Mouse (Mus musculus): ENCODE data around the gene Prmt7.

Gene Prmt7

DNA sequence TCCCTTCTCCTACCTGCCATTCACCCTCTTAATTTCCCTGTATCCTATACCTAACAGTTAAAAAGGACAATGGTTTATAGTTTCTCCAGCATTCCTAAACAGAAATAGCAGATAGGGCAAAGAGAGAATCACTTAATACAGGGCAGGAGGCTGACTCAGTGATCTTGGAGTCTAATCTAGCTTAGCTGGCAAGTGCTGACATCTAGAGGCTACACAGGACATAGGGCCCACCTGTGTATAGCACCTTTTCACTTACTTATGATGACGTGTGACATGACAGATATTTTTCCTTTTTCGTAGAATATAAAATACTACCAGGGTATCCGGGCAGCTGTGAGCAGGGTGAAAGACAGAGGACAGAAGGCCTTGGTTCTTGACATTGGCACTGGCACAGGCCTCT lies 8.9 kb downstream of the Prmt7 start:
- no peak for DNase-seq (ENCODE audit: low read depth, low spot score)

DNA sequence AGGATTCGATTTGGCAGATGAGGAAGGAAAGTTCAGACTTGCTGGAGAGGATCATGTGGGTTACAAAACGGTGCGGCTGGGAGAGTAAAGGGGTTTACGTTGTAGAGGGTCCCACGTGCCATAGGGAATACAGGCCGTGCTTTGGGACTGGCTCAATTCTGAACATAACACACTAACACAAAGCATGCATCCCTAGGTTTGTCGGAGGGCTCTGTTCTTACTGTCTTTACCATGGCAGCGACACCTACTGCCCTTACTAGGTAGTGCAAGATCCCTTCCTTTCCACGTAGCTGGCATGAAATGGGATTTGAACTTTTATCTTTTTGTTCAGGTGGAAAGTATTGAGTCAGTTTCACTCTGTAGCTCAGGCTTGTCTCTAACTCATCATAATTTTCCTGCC lies 15.9 kb downstream of the Prmt7 start:
- DNase-seq (ENCODE audit: low read depth, low spot score), result peak; percentile 48

DNA sequence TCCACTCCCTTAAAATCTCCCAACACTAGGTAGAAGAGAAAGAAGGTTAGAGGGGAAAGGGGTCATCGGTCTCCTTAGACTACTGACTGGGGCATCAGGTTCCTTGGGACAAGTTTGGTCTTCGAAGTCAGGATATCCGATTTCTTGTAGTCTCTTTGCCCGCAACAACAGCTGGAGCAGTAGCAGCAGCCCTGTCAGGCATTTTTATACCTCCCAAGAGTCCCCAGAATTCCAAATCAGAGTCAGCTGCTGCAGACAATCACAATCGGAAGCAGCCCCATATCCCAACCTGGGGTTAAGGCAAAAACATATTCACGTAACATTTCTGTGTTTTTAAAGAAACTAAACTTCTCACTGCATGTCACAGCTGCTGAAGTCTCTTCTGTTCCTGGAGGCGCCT lies 20.8 kb downstream of the Prmt7 start:
- DNase-seq (ENCODE audit: low read depth, low spot score), result no peak

DNA sequence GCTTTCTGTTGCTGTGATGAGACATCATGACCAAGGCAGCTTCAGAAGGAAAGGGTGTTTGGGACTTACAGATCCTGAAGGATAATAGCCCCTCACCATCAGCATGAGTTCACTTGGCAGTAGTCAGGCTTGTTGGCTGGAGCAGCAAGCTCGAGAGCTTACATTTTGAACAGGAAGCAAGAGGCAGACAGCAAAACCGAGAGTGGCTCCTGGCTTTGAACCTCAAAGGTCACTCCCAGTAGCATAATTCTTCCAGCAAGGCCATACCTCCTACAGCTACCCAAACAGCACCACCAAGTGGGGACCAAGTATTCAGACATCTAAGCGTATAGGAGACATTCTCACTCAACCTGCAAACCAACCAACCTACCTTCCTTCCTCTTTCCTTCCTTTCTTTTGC lies 22.0 kb downstream of the Prmt7 start:
- no peak for DNase-seq (ENCODE audit: low read depth, low spot score)

DNA sequence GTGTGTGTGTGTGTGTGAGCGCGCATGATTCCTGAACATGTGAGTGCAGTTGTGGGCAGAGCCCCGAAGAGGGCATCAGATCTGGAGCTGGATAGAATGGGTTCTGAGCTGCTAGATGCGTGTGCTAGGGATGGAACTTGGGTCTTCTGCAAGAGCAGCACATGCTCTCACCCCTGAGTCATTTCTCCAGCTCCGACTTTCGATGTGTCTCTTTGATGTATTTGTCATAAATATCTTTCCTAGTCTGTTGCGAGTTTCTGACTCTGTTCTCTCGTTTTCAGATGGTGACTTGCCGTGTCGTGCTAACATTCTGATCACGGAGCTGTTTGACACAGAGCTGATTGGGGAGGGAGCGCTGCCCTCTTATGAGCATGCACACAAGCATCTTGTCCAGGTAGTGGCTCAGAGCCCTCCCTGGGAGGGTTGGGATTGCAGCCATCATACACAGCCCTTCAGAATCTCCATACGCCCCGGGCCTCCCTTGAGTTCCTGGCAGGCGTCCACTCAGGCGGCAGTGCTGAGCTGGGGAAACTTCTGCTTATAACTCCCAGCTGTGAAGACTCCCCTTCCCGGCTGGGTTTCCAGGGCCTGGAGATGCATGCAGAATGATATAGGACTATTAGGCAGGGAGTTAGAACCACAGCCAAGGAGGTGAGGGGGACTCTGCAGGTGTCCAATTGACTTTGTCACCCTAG lies 24.0 kb downstream of the Prmt7 start:
- DNase-seq (ENCODE audit: low read depth, low spot score), result no peak

DNA sequence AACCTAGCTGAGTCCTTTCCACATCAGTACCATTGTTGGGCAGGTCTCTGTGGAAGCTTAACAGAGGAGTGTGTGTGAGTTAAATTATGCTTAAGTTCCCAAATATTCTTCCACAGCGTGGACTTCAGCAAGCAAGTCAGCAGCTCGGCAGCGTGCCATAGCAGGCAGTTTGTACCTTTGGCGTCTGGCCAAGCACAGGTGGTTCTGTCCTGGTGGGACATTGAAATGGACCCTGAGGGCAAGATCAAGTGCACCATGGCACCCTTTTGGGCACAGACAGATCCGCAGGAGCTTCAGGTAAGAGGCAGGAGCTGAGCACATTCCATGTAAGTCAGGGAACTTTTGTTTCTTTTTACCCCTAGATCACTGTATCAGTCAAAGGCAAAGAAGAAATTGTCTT lies 26.4 kb downstream of the Prmt7 start:
- DNase-seq (ENCODE audit: low read depth, low spot score), result no peak

DNA sequence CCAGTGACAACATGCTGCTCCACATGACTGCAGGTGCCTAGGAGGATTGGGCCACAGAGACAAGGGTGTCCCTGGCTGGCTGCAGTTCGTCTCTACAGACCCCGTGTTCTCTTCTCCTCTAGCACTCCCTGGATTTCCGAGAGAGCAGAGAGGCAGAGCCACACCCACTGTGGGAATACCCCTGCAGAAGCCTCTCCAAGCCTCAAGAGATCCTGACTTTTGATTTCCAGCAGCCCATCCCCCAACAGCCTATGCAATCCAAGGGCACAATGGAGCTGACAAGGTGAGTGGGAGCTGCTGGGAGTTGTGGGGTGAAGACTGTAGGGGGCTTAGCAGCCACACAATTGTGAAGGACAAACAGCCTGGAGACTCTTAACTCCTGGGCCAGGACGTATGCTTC lies 39.5 kb downstream of the Prmt7 start:
- no peak for DNase-seq (ENCODE audit: low read depth, low spot score)

DNA sequence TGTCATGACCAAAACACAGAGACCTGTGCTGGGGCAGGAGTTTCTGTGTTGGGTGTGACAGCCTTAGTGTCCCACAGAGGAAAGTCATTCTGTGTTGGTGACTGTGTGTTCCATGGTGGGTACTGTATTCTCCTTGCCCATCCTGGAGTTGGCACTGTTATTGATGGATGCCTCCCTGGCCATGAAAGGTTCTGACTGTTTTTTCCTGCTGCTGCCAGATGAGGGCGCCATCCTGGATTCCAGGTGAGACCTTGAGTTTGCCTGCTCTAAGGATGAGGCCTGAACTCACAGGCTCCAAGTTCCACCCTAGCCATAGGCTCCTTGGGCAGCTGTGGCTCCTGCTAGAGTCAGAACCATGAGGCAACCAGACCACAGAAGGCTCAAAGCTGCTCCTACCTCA lies 47.4 kb downstream of the Prmt7 start:
- DNase-seq (ENCODE audit: low read depth, low spot score), result peak; percentile 9

DNA sequence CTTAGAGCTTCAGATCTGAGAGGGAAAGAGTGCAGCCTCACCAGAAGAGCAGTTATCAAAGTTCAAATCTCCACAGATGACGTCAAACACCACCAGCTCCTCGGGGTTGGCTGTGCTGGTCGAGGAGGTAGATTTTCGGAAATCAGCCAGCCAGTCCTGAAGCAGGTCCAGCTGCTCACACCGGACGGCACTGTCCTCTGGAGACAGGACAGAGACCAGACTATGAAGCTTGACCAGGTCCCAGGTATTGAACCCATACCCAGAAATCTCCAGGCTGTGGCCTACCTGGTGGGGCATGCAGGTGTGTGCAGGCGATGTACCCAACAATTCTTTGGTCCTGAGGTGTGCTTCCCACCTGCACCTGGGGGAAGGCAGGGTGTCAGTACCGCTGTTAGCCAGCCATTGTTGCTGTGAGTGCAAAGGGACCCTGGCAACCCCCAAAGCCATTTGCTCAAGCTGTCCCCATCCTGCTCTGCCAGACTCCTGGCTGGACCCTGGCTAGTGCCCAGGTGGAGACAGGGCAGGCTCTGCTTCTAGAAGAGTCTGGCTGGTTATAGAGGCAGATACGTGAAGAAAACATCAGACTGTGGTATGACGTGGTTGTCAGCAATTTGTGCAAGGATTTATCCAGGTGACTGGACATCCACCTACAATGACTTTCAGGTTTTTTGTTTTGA lies 49.0 kb downstream of the Prmt7 start:
- DNase-seq (ENCODE audit: low read depth, low spot score), result peak; percentile 18

DNA sequence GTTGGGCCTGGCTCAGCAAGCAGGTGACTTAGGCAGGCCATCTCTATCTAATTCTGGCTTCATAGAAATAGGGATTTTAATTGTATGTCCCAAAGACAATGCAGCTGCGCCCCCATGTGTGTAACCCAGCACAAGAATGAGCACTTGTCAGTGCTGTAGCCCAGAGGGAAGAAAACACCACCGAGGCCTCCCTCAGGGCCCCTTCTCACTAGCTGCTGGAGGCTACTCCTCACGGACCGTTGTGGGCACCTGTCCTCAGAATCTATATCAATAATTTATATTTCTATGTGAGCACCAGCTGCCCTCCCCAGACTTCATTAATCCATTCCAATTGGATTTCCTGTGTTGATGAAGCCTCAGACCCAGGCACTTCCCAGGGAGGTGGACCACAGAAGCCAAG lies 50.2 kb downstream of the Prmt7 start:
- no peak for DNase-seq (ENCODE audit: low read depth, low spot score)

DNA sequence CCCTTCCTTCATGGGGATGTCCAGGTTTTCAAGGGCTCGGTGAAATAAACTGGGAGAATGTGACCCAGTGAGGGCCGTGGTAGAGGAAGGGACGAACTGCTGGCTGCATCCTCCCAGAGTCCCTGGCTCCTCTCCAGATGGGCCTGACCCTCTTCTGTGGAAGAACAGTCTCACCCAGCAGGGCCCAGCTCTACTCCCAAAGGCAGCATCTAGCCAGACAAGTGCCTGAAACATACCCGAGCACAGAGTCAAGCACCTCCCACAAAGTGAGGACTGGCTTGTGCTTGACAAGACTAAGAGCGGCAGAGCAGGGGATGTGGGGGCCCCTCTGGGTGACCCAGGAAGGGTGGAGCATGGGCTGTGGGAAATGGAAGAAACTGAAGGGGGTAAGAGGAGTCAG lies 51.6 kb downstream of the Prmt7 start:
- DNase-seq (ENCODE audit: low read depth, low spot score), result no peak

DNA sequence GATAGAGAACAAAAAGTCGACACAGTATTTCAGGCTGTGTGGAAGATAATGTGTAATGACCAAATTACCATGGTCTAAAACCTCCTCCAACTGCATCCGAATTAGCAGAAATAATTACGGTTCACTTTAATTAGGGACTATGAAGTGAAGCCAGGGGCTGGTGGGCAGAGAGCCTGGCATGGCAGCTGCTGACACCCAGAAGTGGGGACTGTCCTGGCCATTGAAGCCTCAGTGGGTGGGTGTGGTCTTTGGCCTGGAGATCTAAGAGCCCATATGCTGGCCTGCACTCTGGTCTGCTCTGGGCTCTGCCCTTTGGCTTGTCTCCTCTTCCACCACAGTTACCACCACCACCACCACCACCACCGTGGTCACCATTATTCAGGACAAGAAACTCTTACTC lies 53.2 kb downstream of the Prmt7 start:
- DNase-seq (ENCODE audit: low read depth, low spot score), result no peak

DNA sequence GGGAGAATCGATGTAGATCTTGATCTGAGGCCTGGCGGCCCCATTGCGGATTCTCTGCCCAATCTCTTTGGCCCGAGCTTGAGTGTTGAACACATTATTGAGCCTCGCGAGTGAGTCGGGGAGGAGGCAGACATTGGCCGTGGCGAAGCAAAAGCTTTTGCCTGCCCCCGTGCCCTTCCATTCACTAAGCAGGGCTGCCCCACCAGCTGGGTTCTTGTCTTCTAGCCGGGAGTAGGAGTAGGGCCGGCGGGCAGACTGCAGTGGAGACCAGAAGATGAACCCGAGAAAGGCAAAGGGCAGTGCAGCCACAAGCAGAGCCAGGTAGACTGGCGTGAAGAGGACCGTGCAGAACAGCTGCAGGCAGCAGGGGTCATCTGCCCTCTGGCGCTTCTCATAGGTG lies 54.7 kb downstream of the Prmt7 start:
- no peak for DNase-seq (ENCODE audit: low read depth, low spot score)

DNA sequence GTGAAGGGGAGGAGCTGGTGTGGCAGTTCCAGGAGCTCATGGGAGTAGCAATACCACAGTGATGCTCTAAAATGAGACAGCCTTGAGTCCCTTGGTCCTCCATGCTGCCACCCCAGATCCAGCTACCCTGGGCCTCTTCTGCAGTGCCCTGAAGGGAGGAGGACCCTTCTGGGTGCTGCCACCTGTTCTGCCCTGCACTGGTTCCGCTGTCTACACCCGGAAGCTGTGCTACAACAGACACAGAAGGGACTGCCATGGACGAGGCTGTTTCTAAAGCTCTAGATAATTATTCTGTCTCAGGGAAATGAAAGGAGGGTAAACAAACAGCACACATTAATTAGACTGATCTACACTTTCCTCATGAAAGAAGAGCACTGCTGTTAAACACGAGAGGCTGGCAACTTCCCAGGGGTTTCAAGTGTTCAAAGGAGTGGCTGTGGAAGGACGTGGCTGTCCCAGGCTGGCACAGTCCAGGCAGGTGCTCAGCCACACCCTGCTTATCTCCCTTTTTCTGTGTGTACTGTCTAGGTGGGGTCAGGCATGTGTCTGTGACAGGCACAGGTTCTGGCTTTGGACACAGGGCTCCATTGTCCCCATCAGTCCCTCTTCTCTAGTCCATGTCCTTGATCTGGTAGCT lies 58.1 kb downstream of the Prmt7 start:
- DNase-seq (ENCODE audit: low read depth, low spot score), result no peak

DNA sequence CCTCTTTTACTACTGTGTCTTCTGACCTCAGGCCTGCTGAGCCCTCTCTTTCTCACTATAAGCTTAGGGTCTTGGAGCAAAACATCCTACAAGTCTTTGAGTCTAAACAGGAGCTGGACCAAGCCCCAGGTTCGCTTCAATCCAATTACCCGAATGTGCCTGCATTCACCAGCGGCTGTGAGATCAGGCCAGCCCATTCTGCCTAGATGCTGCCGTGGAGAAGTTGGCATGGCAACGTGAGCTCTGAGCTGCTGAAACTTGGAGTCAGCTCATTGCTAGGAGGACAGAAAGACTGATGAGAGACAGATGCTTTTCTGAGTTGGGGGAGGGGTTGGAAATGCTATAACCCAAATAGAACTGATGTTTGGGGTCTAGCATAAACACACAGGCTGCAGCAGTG lies 60.1 kb downstream of the Prmt7 start:
- DNase-seq (ENCODE audit: low read depth, low spot score), result no peak

DNA sequence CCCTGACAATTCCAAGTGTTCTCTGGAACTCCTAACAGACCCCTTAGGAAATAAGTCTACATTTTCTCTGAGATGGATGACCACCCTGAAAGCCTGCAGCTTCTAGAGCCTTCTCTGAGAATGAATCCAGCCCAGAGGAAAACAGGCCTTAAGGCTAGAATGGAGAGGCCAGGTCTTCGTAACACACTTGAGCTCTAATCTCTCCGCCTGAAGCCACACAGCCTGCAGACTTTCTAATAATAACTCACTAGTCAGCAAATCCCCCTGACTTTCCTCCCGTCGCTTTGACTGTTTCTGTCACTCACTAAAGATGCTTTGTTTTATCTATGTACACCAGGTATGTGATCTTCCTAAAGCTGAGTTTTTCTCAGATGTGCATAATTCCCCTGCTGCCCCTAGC lies 60.6 kb downstream of the Prmt7 start:
- no peak for DNase-seq (ENCODE audit: low read depth, low spot score)

DNA sequence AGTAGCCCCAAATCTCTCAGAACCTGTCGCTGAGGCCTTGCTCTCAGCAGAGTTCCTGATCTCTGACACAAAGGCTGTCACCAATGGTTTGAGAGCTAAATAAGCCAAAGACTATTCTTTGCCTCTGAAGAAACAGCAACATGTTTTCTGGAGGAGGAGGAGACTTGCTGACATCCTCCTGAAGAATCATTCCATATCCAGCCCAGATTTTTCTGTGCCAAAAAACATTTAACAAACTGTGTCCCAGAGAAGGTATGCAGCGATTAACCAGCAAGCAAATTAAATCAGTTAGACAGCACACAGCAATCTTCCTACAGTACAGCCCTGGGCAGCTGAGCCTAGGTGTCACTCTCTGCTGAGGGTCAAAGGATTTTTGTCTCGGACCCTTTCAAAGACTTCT lies 62.7 kb downstream of the Prmt7 start:
- no peak for DNase-seq (ENCODE audit: low read depth, low spot score)

DNA sequence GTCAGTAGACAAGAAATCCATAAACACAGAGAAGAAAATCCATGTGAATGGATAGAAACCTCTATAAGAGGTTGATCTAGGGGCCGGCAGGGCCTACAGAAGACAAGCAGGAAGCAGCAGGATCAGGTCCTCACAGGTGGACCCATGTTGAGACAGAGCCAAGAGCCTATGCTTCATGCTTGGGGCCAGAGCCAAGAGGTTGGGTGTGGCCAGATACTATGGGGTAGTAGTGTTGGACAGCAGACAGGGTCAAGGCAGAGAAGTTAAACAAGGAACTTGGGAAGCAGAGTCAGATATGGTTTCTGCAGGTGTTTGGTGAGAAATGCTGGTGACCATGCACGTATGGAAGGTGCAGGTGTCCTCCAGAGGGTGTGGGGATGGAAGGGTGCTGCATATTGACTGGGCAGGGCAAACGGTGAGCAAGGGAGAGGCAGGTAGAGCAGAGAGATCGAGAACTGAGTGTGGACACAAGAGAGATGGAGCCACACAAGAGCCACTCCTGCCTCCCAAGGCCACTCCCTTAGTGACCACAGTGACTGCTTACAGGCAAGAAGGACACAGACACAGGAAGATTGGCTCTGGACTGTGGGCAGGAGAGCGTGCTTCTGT lies 66.1 kb downstream of the Prmt7 start:
- DNase-seq (ENCODE audit: low read depth, low spot score), result no peak

DNA sequence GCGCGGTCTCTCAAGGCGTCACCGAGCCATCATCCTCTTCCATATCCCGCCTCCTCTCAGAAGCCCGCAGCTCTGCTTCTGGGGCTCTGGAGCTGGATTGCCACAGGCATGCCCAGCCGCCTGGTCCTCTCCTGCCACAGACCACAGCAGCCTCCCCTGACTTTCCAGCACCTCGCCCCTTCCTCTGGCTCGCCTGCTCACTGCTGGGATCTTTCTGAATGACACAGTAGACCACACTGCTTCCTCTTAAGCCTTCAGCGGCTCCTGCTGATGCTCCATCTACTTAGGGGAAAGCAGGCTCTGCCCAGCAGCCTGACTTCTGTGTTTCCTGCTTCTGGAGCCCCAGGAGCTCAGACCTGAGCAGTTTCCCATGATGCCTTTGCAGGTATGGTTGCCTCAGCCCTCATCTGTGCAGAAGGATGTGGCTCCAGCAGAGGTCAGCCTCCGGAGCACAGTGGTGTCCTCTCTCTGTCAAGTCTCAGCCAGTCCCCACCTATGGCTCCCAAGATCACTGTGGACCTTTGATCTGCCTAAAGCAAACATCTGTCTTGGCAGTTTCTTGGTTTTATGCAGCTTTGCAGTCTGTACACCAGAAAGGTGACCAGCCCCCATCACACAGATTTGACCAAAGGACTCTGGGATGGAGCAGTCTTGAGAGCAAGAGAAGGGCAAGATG lies 67.8 kb downstream of the Prmt7 start:
- DNase-seq (ENCODE audit: low read depth, low spot score), result no peak

DNA sequence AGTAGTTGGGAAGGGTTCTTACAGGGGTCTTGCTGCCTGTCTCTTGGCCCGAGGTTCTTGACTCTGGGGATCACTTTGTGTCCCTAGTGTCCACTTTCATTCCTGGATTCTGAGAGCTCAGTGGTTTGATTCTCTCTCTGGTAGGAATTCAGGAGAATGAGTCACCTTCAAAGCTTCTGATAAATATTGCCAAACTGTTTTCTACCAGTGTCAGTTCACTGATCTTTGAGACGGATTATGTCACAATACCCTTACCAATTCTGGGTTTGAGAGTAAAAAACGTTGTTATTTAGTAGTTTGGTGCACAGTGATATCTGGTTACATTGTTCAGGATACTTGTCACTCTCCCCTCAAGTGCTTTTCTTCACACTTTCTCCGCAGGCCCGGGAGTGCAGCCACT lies 69.4 kb downstream of the Prmt7 start:
- no peak for DNase-seq (ENCODE audit: low read depth, low spot score)

DNA sequence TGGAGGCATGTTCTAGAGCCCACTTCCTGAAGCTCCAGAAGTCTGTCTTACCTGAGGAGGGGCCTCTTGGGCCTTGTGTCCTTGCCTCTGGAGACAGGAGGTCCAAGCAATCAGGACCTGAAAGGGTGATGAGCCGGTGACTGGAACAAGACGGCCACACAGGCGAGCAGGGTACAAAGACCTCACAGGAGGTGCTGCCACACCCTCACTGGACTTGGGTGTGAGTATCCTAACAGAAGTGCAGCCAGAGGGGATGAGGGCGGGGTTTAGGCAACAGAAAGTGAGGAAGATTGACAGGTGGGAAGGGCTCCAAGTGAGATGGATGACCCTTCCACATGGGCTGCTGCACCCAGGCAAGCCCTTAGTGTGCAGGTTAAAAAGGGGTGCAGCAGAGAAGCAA lies 70.1 kb downstream of the Prmt7 start:
- no peak for DNase-seq (ENCODE audit: low read depth, low spot score)

DNA sequence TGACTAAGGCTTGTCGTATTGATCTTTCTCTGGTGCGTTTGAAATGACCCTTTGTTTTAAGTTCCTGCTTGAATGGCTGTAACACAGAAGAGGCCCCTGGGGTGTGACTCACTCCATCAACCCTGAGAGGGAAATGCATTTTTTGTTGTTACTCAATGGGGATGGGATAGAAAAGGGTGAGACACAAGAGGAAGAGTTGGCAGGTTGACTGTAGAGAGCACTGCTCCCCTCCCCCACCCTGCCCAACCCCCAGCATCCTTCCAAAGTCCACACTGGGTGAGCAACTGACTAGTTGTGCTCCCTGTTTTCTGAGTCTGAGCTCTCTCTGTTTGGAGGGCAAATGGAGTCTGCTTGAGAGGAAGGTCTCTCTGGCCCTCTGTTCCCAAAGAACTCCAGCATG lies 76.7 kb downstream of the Prmt7 start:
- DNase-seq (ENCODE audit: low read depth, low spot score), result no peak
